Mouse (Mus musculus) embryo, embryonic 9.5 days (tissue): ENCODE measurements at regions not wholly inside any gene's neighbourhood (a gene's known extent, or its start where the extent isn't known, plus 50 kb on each side); places are given as distances from the start of the nearest gene placed in this dataset.

Experiments
- DNase-seq: peaks from one replicate; pipeline ENCODE4 v3.0.0-alpha.2; 2017; ENCODE audit errors: extremely low spot score

DNA sequence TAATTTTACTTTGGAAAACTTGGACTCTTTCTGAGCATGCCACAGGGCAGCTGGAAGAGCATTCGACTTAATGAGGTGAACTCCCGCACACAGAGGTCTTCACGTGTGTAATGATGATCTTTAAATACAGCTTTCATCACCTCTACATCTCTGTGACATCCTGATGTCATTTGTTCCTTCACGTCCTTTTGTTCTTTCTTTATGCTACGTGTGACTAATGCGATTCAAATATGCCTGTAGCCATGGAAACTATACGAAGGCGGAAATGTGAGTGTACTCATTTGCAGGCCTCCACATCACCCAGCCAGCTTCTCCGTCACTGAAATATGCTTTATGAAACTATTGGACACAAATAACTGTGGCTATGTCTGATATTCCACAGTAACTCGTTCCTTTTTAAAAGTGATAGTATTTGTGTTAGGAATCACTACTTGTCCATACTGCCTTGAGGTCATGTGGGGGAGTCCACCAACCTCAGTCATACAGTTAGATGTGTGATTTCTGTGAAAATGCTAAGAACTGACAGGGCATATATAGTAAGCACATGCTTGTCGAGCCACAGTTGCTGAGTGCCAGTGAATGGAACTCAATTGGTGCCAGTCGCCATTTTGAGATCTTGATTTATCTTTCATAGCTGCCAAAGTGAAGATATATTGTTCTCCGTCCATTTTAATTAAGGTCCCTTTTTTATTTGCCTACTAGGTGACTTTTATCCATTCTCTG, 145.9 kb downstream of the Plk2 start:
- no peak for DNase-seq

DNA sequence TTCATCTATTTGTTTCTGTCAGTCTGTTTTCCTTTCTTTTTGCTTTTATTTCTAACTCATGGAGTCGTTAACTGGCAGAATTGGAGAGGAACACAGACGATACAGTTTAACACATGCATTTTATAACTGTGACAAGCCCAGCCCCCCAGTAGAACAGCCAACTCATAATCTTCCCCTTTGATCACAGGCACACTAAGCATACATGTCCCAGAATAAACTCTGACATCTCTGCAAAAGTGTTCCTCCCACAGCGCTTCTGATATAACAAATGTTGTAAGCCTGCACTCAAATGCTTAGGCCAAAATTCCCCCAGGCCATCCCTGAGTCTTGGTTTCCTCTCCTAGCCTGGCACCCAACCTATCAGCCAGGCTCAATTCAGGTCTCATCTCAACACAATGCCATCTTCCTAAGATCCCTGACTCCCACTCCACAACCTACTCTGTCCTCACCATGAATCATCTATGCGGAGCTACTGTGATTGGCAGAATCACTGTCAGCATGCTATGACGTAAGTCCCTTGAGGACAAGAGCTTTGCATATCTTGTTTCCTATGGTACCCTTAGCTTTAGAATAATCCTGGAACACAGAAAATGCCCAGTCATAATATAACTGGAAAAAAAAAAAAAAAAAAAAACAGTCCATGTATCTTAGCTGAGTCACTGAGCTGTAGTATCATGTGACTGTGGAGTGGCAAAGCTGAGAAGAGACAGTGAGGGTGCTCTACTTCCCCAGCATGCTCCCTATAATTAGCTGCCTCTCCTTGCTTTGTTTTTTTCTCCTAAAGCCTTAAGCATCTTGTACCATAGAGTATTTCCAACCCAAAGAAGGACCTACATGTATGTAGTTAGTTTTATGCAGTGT, 146.7 kb downstream of the Plk2 start:
- DNase-seq = no peak

DNA sequence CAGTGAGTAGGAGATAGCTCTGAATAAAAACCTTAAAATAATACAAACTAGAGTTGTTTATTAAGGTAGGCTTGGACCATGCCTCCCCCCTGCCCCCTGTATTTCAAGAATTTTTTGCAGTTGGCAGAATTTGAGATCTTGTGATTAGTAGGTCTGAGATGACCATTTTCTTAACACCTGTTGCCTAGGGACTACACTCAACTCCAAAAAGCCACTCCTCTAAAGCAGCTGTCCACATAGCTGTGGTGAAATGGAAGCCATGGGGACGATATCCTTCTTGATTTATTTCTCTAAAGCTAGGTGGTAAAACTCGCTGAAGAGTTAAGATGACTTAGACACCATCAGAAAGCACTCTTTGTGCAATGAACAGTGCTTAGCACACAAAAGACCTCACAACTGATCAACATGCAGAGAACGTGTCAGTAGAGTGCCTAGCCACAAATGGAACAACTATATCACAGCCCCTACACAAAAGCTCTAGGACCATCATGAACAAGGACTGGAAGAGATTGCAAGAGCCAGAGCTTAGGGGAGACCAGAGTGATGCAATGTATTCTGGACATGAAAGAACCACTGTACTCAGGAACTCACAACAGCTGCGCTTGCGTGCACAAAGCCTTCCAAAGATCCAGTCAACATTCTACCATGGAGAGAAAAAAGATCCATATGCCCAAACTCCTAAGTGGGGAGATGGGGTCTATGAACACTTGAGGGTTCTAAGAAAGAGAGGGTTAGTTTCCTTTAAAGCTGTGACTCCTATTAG, 147.6 kb downstream of the Plk2 start:
- no peak for DNase-seq

DNA sequence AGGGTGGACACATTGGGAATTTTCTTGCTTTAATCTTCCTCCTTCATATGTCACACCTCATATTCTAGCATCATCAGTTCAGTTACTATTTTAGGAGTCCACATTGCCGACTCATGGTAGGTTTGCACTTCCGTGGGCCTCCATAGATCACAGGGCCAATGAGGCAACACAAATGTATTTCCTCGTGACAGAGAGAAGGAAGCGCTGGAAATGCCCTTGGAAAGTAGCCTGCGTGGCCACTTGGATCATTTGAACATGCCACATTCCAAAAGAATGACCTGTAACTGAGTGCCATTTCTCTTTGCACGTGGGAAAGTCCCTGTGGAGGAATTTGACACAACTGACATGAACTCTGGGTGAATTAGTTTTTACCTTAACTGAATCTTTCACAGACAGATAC, 150.6 kb downstream of the Plk2 start:
- no peak for DNase-seq

DNA sequence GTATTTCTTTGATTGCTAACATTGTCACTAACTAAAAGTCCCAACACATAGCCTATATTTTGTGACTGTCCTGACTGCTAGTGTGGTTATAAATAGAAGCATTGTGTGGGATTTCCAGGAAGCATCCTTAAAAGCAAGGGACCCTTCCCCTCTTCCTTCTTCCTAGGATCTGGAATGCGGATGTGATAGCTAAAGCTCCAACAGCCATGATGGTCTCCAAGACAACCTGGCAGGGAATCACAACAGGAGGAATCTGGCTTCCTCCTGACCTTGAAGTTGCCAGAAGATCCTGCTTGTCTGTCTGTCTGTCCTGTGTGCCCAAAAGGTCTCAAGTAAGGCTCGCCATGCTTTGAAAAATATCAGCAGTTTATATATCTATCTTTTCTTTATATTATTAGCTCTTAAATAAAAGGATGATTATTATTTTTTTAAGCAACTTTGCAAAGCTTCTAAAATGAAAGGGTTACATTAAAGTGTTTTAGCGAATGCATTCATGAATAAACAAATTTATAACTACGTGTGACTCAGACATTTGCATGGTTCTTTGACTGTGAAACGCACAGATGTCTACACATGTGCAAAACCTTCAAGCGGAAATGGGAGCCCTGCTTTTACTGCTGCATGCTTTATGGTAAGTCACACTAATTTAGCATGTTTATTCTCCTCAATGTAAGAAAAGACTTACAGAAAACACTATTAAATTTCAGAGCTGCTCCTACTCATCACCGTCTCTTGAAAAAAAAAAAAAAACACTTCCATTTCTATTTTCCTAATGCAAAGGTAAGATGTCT, 160.9 kb downstream of the Plk2 start:
- no peak for DNase-seq

DNA sequence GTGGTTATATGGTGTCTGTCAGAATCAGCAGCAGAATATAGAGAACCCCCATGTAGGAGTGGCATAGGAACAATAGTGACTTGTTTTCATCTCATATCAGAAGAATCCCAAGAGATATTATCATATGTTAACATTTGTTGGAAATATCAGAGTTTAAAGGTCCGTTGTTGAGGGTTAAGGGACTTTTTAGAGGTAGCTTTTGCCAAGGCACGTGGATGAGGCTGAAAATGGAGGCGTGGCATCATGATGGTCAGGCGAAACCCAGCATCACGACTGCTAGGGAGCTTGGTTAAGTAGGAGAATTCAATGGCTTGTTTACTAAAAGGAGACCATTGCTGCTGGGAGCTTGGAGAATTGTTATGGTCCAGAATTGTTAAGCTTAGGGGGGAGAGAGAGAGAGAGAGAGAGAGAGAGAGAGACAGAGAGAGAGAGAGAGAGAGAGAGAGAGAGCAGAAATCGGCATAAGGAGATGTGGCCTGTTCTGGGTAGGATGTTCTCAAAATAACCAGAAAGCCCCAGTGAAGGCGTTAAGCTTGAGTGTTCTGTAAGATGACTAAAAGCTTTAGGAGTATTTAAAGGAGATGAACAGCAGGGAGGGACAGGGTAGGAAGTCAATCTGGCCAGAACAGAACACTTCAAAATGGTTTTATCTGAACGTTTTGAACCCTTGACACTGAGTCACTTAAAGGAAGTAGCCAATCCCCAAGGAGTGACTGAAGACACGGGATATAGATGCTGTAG, 161.7 kb downstream of the Plk2 start:
- no peak for DNase-seq

GRCm38 (mm10) chr13:110557930-110558727, 163.3 kb downstream of the Plk2 start:
- DNase-seq = no peak

GRCm38 (mm10) chr13:110560566-110560965, 165.7 kb downstream of the Plk2 start:
- no peak for DNase-seq

GRCm38 (mm10) chr13:110562499-110562898, 167.7 kb downstream of the Plk2 start:
- DNase-seq = no peak

- DNase-seq = no peak
Observed at GRCm38 (mm10) chr13:110562902-110563301, 168.1 kb downstream of the Plk2 start.

DNA sequence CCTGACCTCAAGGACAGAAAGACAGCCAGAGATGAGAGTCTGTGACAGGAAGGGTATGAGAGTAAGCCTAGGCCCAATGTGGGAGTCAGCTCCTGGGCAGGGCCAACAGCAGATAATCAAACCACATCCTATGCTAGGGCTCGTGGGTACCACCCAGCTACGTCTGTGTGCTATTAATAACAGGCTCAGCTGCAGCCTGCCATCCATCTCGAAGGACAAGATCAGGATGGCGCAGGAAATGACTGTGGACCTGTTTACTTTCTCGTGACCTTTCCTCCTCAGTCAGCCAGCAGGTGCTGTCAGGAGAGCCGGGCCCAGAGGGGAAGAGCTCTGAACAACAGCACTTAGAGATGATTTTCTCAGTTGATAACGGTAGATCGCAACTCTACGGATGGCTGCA, 169.1 kb downstream of the Plk2 start:
- DNase-seq = peak; percentile 25

GRCm38 (mm10) chr13:110568482-110569179, 173.8 kb downstream of the Plk2 start:
- no peak for DNase-seq

DNA sequence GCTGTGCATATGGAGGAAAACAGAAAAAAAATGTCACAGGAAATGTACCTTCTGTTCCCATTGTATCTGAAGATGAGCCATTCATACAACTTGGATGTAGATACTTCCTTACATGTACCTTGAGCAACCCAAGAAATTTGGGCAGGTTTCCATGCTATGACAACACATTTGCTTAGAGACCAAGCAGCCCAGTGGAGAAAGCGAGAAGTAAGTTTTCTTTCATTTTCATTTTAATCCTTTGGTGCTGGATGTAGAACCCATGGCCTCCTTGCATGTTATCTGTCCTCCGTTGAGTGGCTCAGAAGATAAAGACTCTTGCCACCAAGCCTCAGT, 174.3 kb downstream of the Plk2 start:
- DNase-seq = no peak

- no peak for DNase-seq
Observed at GRCm38 (mm10) chr13:110570386-110570785, 175.5 kb downstream of the Plk2 start.

DNA sequence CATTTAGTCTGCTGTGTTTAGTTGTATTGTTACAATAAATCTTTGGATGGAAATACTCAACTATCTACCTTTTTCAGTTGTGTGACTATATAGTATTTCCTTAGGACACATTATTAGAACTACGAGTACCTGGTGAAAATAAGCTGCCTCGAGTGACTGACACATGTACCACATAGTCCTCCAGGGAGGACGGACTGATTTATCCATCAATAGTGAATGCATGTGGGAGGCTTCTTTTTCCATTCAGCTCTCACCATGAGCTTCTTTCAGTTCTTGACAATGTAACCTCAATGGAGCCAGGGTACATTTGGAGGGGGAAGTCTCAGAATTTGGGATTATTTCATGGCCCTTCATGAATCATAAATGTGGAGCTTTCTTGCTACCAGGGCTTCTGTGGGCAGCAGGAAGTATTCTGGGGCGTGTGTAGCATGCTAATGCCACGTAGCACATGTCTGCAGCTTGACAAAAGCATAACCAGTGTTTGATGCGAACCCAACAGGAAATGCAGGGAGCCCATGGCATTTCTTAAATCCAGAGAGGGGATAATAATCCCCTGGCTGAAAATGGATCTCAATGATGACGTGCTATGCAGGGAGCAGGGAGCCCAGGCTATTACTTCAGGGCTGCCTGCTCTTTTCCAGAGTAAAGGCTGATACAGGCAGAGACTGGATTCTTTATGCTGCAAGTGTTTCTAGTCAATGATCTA, 178.7 kb downstream of the Plk2 start:
- no peak for DNase-seq

DNA sequence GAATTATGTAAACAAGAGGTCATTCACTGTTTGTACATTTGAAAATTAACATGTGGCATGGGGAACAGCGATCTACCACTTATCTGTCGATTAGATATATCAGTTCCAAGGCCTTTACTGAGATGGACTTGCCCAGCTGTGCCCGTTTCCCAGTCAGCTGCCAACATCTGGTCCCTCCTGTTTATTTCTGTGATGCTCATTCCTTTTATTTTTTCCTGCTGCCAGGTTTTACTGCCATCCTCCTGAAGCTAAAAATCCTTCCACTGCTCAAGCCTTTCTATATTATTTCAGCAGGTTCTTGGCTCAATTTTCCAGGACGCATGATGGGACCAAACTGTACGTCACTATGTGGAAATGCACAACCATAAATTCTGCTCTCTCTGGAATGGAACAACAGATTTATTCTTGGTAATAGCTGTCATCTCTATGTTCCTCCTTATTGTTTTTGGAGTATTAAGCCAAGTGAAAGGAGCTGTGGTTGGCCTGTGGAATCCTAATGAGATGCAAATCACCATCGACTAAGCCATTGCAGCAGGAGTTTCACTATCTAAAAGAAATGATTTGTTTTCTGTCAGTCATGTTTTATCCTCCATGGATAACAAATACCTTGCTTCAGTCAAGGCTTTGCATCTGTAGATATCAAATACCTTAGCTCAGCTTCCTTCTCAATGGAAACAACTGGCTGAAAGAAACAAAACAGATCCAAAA, 180.1 kb downstream of the Plk2 start:
- no peak for DNase-seq

- no peak for DNase-seq
Observed at GRCm38 (mm10) chr13:110578159-110578558, 183.3 kb downstream of the Plk2 start.

DNA sequence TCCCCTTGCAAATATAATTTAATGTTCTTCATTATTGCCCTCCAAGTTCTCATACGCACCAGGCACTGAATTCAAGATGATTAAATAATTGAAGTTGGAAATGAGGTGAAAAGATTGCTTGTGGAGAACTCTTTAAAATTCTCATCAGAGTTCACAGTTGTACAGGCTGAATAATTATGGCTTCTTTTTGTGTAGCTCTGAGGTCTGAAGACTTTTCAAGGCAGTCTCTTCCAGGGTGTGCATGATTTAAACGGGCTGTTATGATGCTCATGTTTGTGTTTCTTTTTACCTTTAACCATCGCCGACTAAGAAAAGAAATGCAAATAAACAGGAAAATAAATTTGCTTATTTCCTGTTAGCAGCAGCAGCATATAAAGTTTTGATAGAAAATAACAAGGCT, 185.3 kb downstream of the Plk2 start:
- no peak for DNase-seq
